Mouse (Mus musculus): ENCODE results near the gene Prl2c1.
"Not testable (repeated sequence)": the region's sequence is repeated elsewhere in the genome, so short reads cannot be mapped to it uniquely, and the experiment has no call there.

Gene Prl2c1

DNA sequence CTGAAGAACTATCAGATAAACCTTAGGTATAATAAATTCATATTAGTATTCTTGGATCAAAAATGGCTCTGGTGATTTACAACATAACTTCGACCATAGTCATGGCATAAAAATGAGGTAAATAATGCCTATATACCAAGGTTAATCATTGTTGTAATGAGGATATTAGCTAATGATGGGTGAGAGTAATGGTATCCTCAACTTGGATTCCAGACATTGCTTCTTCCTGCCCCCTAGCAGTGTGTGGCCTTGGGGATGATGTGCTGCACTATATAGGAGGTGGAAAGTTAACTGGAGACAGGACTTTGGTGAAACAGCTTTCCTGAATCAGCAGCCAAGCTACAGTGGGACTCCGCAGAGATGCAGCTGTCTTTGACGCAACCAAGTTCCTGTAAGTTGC, at the start of gene Prl2c1:
Gene Prl2c1 (plus strand): TSS at position 301 of the 400 bp plus-strand sequence.
- no peak for DNase-seq (ENCODE audit: low spot score)

- DNase-seq (ENCODE audit: low spot score): no peak
These were observed 47.8 kb upstream of the Prl2c1 start, which contains the start of gene Prl2a1 for GRCm38 (mm10) chr13:27801354-27801753. Gene Prl2a1 (plus strand): TSS chr13:27801654.

GRCm38 (mm10) chr13:27802765-27803164, 46.4 kb upstream of the Prl2c1 start:
- DNase-seq (ENCODE audit: low spot score): no peak

DNA sequence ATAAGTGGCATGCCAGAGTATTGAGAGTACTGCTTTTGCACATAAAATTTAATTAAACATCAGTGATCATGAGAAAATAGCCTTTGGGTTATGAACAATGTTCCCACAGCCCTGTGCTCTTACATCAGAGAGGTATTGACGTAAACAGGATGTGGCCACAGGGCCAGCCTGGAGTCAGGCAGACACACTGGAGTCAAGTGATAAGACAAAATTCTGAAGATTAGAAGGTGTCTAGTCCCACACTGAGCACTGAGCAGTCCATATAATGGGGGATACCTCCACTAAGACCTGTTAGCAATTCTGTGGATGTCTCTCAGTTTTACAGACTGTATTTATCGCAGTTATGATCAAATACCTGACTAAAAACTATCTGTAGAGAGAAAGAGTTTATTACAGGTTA, 55.1 kb downstream of the Prl2c1 start:
- DNase-seq (ENCODE audit: low spot score): not testable (repeated sequence)
